Mouse (Mus musculus): ENCODE data around the gene Plxnb1. TPM values are rescaled to one million over a fixed set of nuclear protein-coding genes. Genes with fewer than 3 reads are reported as not detected.

Plxnb1 gene
- polyA plus RNA-seq, 1 experiment = 12.0 TPM

- Histone ChIP-seq H3K4me3 (ENCODE audit: insufficient read depth, low read length) (no peak overlapping the region), H3K27ac (ENCODE audit: insufficient read depth, low read length) (no peak overlapping the region), H3K4me1 (ENCODE audit: control insufficient read depth, insufficient read depth, low read length) (peaks cover 23% of the 10 kb centered on the region)
- no peak for TF ChIP-seq POLR2A (IDR thresholded peaks at IDR 0.05; ENCODE audit: low read depth, low read length)
- TF ChIP-seq CTCF (IDR thresholded peaks at IDR 0.05; ENCODE audit: borderline replicate concordance, insufficient read depth, low read length) = no peak
Measured at GRCm38 (mm10) chr9:109098969-109099368, 3.8 kb downstream of the Plxnb1 start.

- H3K4me1 ChIP-seq (ENCODE audit: control insufficient read depth, insufficient read depth, low read length) = peaks cover 23% of the 10 kb centered on the region
- H3K27ac ChIP-seq (ENCODE audit: insufficient read depth, low read length) = no peak overlapping the region
- H3K4me3 ChIP-seq (ENCODE audit: insufficient read depth, low read length) = no peak overlapping the region
- no peak for TF ChIP-seq POLR2A (IDR thresholded peaks at IDR 0.05; ENCODE audit: low read depth, low read length)
Measured at GRCm38 (mm10) chr9:109100307-109100928, 5.2 kb downstream of the Plxnb1 start.

- TF ChIP-seq POLR2A (IDR thresholded peaks at IDR 0.05; ENCODE audit: low read depth, low read length) (no peak), CTCF (IDR thresholded peaks at IDR 0.05; ENCODE audit: borderline replicate concordance, insufficient read depth, low read length) (no peak)
- H3K4me3 ChIP-seq (ENCODE audit: insufficient read depth, low read length) = no peak overlapping the region
- H3K4me1 ChIP-seq (ENCODE audit: control insufficient read depth, insufficient read depth, low read length) = peaks cover 18% of the 10 kb centered on the region
- no peak overlapping the region for H3K27ac ChIP-seq (ENCODE audit: insufficient read depth, low read length)
Measured at GRCm38 (mm10) chr9:109101933-109102445, 6.8 kb downstream of the Plxnb1 start.

- no peak overlapping the region for H3K27ac ChIP-seq (ENCODE audit: insufficient read depth, low read length)
- TF ChIP-seq CTCF (IDR thresholded peaks at IDR 0.05; ENCODE audit: borderline replicate concordance, insufficient read depth, low read length) (no peak), POLR2A (IDR thresholded peaks at IDR 0.05; ENCODE audit: low read depth, low read length) (no peak)
- H3K4me1 ChIP-seq (ENCODE audit: control insufficient read depth, insufficient read depth, low read length) = peaks cover 13% of the 10 kb centered on the region; the same call in 1 of the 2 replicates
- no peak overlapping the region for H3K4me3 ChIP-seq (ENCODE audit: insufficient read depth, low read length)
Measured at GRCm38 (mm10) chr9:109102541-109102940, 7.4 kb downstream of the Plxnb1 start.

- Histone ChIP-seq H3K4me3 (ENCODE audit: insufficient read depth, low read length) (no peak overlapping the region), H3K4me1 (ENCODE audit: control insufficient read depth, insufficient read depth, low read length) (peaks cover 8% of the 10 kb centered on the region; the same call in 1 of the 2 replicates), H3K27ac (ENCODE audit: insufficient read depth, low read length) (no peak overlapping the region)
- TF ChIP-seq POLR2A (IDR thresholded peaks at IDR 0.05; ENCODE audit: low read depth, low read length) = no peak
- no peak for TF ChIP-seq CTCF (IDR thresholded peaks at IDR 0.05; ENCODE audit: borderline replicate concordance, insufficient read depth, low read length)
Measured at GRCm38 (mm10) chr9:109103250-109103649, 8.1 kb downstream of the Plxnb1 start.

- TF ChIP-seq CTCF (IDR thresholded peaks at IDR 0.05; ENCODE audit: borderline replicate concordance, insufficient read depth, low read length) (no peak), POLR2A (IDR thresholded peaks at IDR 0.05; ENCODE audit: low read depth, low read length) (no peak)
- Histone ChIP-seq H3K4me3 (ENCODE audit: insufficient read depth, low read length) (no peak overlapping the region), H3K4me1 (ENCODE audit: control insufficient read depth, insufficient read depth, low read length) (no peaks in the 10 kb centered on the region), H3K27ac (ENCODE audit: insufficient read depth, low read length) (no peak overlapping the region)
Measured at GRCm38 (mm10) chr9:109104083-109104482, 8.9 kb downstream of the Plxnb1 start.

GRCm38 (mm10) chr9:109105011-109105410 is 9.8 kb downstream of the Plxnb1 start:
- no peak for TF ChIP-seq CTCF (IDR thresholded peaks at IDR 0.05; ENCODE audit: borderline replicate concordance, insufficient read depth, low read length)
- TF ChIP-seq POLR2A (IDR thresholded peaks at IDR 0.05; ENCODE audit: low read depth, low read length) = no peak
- Histone ChIP-seq H3K4me3 (ENCODE audit: insufficient read depth, low read length) (no peak overlapping the region), H3K4me1 (ENCODE audit: control insufficient read depth, insufficient read depth, low read length) (no peaks in the 10 kb centered on the region), H3K27ac (ENCODE audit: insufficient read depth, low read length) (no peak overlapping the region)

GRCm38 (mm10) chr9:109105648-109106047 is 10.5 kb downstream of the Plxnb1 start:
- H3K4me1 ChIP-seq (ENCODE audit: control insufficient read depth, insufficient read depth, low read length) = no peaks in the 10 kb centered on the region
- H3K27ac ChIP-seq (ENCODE audit: insufficient read depth, low read length) = no peak overlapping the region
- TF ChIP-seq CTCF (IDR thresholded peaks at IDR 0.05; ENCODE audit: borderline replicate concordance, insufficient read depth, low read length) (no peak), POLR2A (IDR thresholded peaks at IDR 0.05; ENCODE audit: low read depth, low read length) (no peak)
- no peak overlapping the region for H3K4me3 ChIP-seq (ENCODE audit: insufficient read depth, low read length)

- H3K27ac ChIP-seq (ENCODE audit: insufficient read depth, low read length) = no peak overlapping the region
- H3K4me3 ChIP-seq (ENCODE audit: insufficient read depth, low read length) = no peak overlapping the region
- H3K4me1 ChIP-seq (ENCODE audit: control insufficient read depth, insufficient read depth, low read length) = no peaks in the 10 kb centered on the region
- TF ChIP-seq CTCF (IDR thresholded peaks at IDR 0.05; ENCODE audit: borderline replicate concordance, insufficient read depth, low read length) = no peak
- no peak for TF ChIP-seq POLR2A (IDR thresholded peaks at IDR 0.05; ENCODE audit: low read depth, low read length)
Measured at GRCm38 (mm10) chr9:109107341-109107740, 12.2 kb downstream of the Plxnb1 start.

- no peak for TF ChIP-seq POLR2A (IDR thresholded peaks at IDR 0.05; ENCODE audit: low read depth, low read length)
- TF ChIP-seq CTCF (IDR thresholded peaks at IDR 0.05; ENCODE audit: borderline replicate concordance, insufficient read depth, low read length) = no peak
- no peak overlapping the region for H3K4me3 ChIP-seq (ENCODE audit: insufficient read depth, low read length)
- no peaks in the 10 kb centered on the region for H3K4me1 ChIP-seq (ENCODE audit: control insufficient read depth, insufficient read depth, low read length)
- no peak overlapping the region for H3K27ac ChIP-seq (ENCODE audit: insufficient read depth, low read length)
Measured at GRCm38 (mm10) chr9:109110240-109110639, 15.1 kb downstream of the Plxnb1 start.
